Mouse (Mus musculus) bone marrow macrophage, adult 2 months (primary cell): ENCODE results near the gene Pip5k1c.

Experiments used
- CTCF ChIP-seq: IDR thresholded peaks from 2 replicates; pipeline ENCODE4 v1.5.1; 2012; ENCODE audit warnings: low read depth, mild to moderate bottlenecking, low read length, moderate library complexity
- POLR2A ChIP-seq: IDR thresholded peaks from 2 replicates; pipeline ENCODE4 v1.6.1; 2012; ENCODE audit warnings: mild to moderate bottlenecking, low read depth, low read length, borderline replicate concordance

- TF ChIP-seq CTCF = no peak
- no peak for TF ChIP-seq POLR2A
Measured at GRCm38 (mm10) chr10:81351678-81352291, 59.0 kb downstream of the Pip5k1c start.
